Mouse (Mus musculus): ENCODE data around the gene Gm8909. TPM values are rescaled to one million over a fixed set of nuclear protein-coding genes. Genes with fewer than 3 reads are reported as not detected.
"Not testable (repeated sequence)": the region's sequence is repeated elsewhere in the genome, so short reads cannot be mapped to it uniquely, and the experiment has no call there.

Gene Gm8909
- total RNA-seq, 2 experiments from 2014 or later = not detected

DNA sequence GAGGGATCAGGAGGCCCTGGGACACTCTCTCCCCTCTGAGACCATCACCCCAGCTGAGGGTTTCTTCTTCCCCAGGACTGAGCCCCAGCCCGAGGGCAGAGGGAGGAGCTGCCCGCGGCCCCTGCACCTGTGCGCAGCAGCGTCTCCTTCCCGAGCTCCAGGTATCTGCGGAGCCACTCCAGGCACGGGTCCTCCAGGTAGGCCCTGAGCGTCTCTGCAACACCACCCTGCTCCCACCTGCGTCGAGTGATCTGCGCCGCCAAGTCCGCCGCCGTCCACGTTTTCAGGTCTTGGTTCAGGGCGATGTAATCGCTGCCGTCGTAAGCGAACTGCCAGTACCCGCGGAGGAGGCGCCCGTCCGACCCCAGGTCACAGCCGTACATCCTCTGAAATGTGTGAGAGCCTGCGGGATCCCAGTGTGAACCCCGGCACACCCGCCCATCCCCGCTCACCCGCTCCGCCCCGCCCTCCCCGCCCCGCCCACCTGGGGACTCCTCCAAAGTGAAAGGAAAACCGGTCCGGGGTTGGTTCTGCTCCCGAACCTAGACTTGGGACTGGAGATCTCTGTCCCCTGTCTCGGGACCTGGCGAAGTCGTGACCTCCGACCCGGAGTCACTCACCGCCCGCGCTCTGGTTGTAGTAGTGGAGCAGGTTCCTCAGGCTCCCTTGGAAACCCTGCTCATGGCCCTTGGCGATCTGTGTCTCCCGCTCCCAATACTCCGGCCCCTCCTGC is 865 bp downstream of the Gm8909 start:
- intact Hi-C loops (cut with DNase I) = no loop called here
- DNase-seq (ENCODE audit: low spot score in 2 of 2) = no peak

DNA sequence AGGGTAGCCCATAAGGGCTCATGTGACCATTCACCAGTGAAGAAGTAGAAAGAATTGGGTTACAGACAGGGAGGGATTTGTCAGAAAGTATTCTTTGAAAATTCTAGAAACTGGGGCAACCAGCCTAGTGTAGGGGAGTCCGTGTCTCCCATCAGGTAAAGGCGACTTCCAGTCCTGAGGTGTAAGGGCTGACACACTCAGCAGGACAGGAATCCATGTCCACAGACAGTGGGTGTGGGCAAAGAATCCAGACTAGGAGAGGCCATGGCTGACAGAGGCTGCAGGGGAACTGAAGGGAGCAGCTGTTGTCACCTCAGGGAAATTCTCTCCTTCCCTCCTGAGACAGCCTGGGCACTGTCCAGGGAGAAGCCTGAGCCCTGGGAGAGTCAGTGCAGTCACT is 1.4 kb downstream of the Gm8909 start:
- DNase-seq (ENCODE audit: low spot score in 2 of 2); intact Hi-C loops (cut with DNase I): not testable (repeated sequence)

DNA sequence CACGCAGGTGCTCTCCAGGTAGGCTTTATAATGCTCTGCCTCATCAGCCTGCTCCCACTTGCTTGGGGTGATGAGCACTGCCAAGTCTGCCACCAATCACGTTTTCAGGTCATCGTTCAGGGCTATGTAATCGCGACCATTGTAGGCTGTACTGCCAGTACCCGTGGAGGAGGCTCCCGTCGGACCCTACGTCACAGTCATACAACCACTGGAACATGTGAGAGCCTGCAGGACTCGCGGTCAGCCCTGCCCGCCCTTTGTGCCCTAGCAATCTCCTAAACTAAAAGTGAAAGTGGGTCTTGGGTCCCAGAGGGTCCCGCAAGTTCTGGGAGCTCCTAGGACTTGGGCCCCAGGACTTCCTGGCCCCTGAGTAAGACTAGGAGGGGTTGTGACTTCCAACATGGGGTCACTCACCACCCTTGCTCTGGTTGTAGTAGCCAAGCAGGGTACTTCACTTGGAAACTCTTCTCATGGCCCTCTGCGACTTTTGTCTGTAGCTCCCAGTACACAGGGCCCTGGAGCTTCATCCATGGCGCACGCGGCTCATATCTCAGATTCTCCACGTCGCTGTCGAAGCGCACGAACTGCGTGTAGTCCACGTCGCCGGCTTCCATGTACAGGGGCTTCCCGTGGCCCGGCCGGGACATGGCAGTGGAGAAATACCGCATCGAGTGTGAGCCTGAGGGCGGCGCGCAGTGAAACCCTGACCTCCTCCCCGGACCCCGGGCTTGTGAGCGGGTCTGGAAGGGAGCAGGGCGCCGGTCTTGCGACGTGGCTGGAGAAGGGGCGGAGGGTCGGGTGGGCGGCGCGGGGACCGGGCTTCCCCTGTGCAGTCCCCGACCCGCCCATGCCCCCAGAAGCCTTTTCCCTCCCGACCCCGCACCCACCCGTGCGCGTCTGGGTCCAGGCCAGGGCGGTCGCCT is 6.9 kb downstream of the Gm8909 start:
- intact Hi-C loops (cut with DNase I) = no loop called here
- no peak for DNase-seq (ENCODE audit: low spot score in 2 of 2)

DNA sequence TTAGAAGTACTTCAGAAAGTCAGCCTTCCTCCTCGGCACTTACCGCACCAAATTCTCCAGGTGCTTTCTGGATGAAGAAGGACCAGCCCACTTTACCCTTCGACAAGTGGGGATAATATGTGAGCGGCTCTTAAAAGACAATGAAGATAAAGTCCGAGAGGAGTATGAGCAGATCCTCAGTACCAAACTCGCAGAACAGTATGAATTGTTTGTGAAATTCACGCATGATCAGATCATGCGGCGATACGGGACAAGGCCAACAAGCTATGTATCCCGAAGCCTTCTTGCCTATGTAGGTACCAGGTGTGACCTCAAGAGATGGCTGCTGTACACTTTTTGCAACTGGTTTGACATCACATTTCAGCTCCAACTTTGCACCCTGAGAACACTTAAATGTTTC is 10.1 kb downstream of the Gm8909 start:
- DNase-seq (ENCODE audit: low spot score in 2 of 2); intact Hi-C loops (cut with DNase I): not testable (repeated sequence)

DNA sequence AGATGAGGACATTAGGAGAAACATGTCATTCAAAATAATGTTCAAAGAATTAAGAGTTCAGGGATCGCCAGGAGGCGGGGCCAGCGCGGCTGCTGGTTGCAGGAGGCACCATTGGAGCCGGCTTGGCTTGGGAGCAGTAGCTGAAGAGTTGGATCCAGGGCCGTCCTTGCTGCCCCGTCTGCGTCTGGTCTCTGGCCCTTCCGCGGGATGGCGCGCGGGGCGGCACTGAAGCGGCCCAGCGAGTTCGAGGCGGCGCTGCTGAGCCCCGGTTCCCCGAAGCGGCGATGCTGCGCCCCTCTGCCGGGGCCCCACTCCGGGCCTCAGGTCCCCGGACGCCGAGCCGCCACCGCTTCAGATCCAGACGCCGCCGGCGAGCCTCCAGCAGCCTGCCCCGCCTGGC is 10.6 kb downstream of the Gm8909 start:
- DNase-seq (ENCODE audit: low spot score in 2 of 2); intact Hi-C loops (cut with DNase I): not testable (repeated sequence)

DNA sequence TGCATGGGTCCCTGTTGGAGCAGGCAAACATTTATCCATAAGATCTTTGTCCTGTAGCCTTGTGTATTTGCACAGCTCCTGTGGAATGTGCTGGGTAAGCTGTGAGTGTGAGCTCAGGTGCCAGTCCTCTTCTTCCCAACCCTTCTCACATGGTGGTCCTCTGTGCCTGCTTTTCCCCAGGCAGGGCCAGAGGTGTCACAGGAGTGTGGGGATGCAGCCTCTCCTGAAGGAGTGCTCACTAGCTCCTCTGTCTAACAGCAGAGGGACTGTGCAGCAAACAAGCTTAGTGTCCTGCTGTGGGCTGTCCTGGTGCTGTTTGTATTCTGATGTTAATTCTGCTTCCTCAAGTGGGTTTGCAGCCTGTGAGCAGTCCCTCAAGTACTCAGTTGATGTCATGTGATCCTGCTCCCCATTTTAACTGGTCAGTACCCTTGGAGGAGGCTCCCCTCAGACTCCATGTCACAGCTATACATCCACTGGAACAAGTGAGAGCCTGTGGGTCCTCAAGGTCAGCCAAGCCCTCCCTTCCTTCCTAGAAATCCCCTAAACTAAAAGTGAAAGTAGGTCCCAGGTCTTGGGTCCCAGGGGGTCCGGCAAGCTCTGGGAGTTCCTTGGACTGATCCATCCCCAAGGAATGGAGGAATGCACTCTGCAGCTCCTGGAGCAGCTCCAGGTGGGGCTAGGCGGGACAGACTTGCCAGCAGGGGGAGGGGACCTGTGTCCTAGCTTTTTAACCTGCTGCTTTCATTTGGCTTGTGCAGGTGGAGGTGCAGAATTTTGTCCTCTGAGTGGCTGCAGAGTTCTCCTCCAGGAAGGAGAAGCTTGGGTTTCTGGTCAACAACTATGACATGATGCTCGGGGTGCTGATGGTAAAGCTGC is 13.8 kb downstream of the Gm8909 start:
- DNase-seq (ENCODE audit: low spot score in 2 of 2) = no peak
- intact Hi-C loops (cut with DNase I) = no loop called here

DNA sequence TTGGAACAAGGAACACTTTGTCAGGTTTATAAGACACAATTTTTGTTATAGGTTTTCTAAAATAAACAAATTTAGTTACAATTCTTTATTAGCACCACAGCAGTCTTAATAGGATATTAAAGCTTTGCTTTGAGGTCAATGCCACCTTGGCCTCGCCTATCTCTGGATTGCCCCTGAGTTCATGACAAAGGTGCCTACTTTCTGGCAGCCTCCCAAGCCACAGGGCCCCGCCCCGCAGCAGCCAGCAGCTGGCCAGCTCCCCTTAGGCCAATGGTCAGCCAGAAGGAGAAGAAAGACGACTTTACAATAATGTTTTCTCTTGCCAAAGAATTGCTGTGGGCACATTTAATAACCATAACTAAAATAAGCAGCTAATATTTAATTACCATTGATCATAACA is 17.1 kb downstream of the Gm8909 start:
- intact Hi-C loops (cut with DNase I); DNase-seq (ENCODE audit: low spot score in 2 of 2): not testable (repeated sequence)

DNA sequence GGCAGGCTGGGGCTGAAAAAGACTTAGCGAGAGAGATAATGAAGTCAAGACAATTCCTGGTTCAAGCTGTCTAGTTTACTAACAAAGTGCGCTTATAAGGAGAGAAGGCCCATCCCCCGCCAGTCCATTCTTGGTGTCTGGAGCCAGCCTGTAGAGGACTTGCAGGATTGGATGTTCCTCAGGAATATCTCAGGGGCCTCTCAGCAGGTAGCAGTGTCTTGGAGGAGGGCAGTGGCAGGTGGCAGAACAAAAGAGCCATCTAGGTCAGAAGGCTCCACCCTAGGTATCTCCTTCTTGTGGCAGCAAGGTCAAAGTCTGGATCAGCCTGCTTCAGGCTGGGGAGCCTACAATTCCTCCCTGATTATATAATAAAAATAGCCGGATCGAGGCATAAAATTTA is 19.9 kb downstream of the Gm8909 start:
- DNase-seq (ENCODE audit: low spot score in 2 of 2); intact Hi-C loops (cut with DNase I): not testable (repeated sequence)

DNA sequence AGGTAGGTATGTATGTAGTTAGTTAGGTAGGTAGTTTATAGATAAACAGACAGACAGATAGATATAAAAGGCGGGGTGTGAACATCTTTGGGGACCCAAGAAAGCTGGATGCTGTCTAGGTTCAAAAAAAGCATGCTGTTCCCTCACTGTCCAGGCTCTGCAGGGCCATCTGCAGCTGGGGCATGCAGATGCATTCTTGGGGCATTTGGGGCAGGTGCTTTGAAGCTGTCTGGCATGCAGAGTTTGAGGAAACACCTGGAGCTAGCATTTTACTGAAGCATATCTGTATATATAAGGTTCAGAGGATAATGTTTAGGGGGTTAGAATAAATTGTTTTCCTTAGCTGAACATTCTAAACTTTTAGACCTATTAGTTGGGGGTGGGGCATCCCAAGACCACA is 21.4 kb downstream of the Gm8909 start:
- DNase-seq (ENCODE audit: low spot score in 2 of 2); intact Hi-C loops (cut with DNase I): not testable (repeated sequence)

DNA sequence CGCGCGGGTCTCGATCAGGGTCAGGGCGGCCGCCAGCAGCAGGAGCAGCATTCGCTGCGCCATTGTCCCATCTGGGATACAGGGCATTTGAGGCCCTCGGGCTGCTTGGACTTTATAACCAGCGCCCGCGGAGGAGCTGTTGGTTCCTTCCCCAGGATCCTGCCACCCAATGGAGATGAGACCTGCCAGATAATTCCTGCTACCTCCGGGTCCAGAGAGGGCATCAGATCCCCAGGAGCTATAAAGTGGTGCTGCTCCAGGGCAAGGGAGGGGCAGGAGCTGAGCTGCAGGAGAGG is 22.5 kb downstream of the Gm8909 start:
- intact Hi-C loops (cut with DNase I); DNase-seq (ENCODE audit: low spot score in 2 of 2): not testable (repeated sequence)

DNA sequence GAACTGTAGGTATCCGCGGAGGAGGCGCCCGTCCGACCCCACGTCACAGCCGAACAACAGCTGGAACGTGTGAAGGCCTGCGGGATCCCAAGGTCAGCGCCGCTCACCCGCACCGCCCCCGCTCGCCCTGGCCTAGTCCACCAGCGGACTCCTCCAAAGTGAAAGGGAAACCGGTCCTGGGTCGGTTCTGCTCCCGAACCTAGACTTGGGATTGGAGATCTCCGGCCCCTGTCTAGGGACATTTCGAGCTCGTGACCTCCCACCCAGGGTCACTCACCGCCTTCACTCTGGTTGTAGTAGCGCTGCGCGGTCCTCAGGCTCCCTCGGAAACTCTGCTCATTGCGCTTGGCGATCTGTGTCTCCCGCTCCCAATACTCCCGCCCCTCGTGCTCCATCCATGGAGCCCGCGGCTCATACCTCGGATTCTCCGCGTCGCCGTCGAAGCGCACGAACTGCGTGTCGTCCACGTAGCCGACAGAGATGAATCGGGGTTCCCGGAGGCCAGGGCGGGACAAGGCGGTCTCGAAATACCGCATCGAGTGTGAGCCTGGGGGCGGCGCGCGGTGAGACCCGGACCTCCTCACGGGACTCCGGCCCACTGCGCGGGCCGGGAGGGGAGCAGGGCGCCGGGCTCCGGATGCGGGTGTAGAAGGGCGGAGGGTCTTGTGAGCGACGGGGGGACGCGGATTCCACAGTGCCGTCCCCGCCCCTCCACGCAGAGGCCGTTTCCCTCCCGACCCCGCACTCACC is 23.1 kb downstream of the Gm8909 start:
- no peak for DNase-seq (ENCODE audit: low spot score in 2 of 2)
- intact Hi-C loops (cut with DNase I) = no loop called here

DNA sequence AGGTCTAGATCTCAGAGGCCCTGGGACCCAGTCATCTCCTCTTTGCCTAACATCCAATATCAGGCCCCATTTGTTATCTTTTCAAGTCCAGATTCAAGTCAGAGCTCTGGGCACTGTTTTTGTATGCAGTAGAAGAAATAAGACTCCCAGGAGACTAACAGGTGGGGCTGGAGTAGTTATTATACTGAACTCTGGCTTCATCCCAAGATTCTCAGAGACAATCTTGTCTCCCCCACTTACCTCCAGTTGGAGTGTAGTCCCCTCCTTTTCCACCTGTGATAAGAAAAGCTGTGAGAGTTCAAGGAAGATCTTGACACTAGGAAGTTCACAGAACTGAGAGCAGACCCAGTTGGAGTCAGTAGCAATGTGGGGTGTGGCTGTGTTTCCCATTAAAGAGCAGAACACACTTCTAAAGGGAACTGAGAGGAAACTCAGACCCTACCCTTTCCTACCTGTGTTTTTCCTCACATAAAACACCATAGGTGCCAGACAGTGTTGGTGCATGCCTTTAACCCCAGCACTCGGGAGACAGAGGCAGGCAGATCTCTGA is 32.0 kb downstream of the Gm8909 start:
- intact Hi-C loops (cut with DNase I) = loop anchor here (10.0 kb wide), 1 partner anchor 72 kb away; no protein-coding TSS in a partner anchor
- not testable (repeated sequence) for DNase-seq (ENCODE audit: low spot score in 2 of 2)

DNA sequence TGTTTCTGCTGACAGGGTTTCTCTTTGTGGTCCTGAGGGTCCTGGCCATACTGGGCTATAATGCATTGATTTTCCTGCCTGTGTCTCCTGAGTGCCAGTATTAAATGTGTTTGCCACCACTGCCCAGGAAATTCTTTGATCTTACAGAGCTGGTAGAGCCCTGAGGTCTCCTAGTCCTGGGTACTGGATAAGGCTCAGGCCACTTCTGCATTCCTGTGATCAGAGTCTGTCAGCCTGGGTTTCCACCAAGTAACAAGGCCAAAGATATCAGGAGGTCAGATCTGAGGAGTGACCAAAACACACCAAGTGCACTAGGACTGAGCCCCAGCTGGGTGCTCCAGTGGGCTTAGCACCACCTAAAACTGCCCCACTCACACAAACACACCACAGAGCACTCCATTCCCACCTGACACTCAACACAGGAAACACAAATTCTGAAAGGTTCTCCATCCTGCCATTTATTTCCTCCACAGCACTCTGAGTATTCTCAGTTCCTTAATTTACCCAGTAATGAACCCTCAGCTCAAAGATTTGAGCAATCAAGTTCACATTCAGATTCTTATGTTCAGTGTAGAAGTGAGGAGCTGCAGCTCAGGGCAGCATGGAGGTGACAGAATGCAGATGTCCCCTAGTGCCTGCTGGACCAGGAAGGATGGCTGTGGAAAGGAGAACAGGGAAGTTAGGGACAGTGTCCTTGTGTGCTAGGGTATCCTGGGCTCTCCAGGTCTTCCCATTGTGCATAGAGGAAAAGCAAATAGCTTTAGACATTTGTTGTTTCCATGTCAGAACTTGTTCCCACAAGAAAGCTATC is 32.7 kb downstream of the Gm8909 start:
- DNase-seq (ENCODE audit: low spot score in 2 of 2) = not testable (repeated sequence)
- intact Hi-C loops (cut with DNase I) = loop anchor here (10.0 kb wide), 1 partner anchor 71 kb away; no protein-coding TSS in a partner anchor

DNA sequence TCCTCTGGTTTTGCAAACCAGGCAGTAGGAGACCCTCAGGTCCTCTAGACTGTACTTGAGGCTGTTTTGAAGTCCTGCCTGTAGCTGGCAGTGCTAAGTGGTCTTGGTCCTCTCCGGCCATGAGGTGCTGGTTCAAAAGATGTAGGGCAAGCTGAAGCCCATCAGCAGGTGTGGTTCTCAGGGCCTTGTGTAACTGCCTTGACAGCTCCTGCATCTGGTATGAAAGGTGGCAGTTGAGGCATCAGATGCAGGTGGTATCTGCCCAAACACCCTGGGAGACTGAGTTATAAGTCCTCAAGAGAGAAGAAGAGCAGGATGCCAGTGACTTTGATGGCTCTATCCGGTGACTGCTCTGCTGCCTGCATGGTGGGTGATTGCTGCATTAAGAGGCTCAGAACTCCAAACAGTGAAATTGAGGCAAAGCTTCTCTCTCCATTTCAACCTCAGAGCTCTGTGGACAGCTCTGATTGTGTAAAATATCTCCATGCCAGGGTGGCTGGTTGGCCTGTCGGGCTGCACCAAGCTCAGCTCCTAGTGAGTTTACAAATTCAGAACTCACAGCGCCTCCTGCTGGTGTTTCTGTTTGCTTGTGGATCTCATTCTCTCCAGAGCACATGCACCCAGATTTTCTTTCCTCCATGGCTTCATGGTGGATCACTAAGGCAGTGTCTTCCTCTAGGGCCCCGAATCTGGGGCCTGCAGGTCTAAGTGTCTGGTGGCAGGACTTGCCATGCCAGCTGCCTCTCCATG is 36.6 kb downstream of the Gm8909 start:
- DNase-seq (ENCODE audit: low spot score in 2 of 2) = no peak
- intact Hi-C loops (cut with DNase I) = loop anchor here (10.0 kb wide), 1 partner anchor 67 kb away; no protein-coding TSS in a partner anchor

DNA sequence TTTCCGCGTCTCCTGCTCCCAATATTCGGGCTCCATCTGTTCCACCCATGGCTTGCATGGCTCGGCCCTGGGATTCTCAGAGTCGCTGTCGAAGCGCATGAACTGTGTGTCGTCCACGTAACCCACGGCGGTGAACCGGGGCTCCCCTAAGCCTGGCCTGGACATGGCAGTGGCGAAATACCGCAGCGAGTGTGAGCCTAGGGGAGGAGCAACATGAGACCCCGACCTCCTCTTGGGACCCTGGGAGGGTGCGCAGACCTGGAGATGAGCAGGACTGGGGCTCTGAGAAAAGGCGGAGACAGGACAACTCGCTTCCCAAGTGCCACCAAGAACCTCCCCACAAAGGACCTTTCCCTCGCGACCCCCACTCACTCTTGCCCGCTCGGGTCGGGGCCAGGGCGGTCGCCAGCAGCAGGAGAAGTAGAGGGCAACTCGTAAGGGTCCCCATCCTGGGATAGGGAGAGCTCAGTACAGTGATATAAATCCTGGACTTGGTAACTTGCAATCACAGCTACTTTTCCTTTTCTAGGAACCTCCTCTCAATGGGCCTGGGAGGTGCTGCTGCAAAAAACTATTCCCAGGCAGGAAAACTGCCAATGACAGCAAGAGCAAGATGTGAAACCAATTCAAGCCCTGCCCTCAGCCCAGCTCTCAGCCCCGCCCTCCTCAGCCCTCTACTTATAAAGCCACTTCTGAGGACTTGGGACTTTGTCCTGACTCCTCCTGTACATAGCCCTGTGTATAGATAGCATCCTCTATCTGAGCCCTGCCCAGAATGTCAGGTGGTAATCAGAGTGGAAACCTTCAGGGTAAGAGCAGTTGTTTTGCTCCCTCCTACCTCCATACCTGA is 39.1 kb downstream of the Gm8909 start, which contains the start of gene Gm7030:
Gm7030 (minus strand) TSS at position 458 of the 850 bp plus-strand sequence.
- intact Hi-C loops (cut with DNase I); DNase-seq (ENCODE audit: low spot score in 2 of 2): not testable (repeated sequence)

DNA sequence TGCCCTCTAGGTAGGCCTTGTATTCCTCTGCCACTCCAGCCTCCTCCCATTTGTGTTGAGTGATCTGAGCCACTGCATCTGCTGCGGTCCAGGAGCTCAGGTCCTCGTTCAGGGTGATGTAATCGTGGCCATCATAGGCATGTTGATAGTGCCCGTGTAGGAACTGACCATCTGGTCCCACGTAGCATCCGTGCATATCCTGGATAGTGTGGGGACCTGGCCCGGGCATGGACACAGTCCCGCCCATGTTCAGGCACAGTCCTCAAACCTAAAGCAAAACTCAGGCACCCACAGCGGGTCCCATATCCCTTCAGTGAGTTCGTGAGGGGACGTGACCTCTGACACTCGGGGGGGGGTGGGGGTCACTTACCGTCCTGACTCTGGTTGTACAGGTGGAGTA is 39.8 kb downstream of the Gm8909 start:
- DNase-seq (ENCODE audit: low spot score in 2 of 2); intact Hi-C loops (cut with DNase I): not testable (repeated sequence)

All from left cerebral cortex, postnatal 25 days (tissue).